Mouse (Mus musculus) MEL (cell line): Measurements from ENCODE around the gene Rabggtb. TPM values are rescaled to one million over a fixed set of nuclear protein-coding genes. Genes with fewer than 3 reads are reported as not detected.

Experiments
- DNase-seq: peaks from one replicate; pipeline ENCODE4 v3.0.0; 2011; ENCODE audit warnings: low read depth, low spot score
- H3K27ac ChIP-seq: 2 replicates; pipeline ENCODE4 v1.5.1; 2012; ENCODE audit warnings: low read depth, mild to moderate bottlenecking, control low read depth, low read length, moderate library complexity; ENCODE audit not compliant: control insufficient read depth
- H3K27me3 ChIP-seq, 2 experiments: fragments of 150-350 bp in 1 of 2; sonication (generic) in 1 of 2; 2 replicates each; pipeline ENCODE4 v1.6.1; 2012; ENCODE audit warnings: low read length in 2 of 2, mild to moderate bottlenecking in 2 of 2, improper control_type of control experiment in 1 of 2, moderate library complexity in 1 of 2; ENCODE audit not compliant: insufficient read depth in 2 of 2, control insufficient read depth in 1 of 2
- H3K36me3 ChIP-seq, 2 experiments: 2 replicates each; pipeline ENCODE4 v1.6.1; 2012 to 2014; ENCODE audit warnings: low read length in 2 of 2, improper control_type of control experiment in 1 of 2, inconsistent platforms in 1 of 2, mild to moderate bottlenecking in 1 of 2; ENCODE audit not compliant: insufficient read depth in 2 of 2, control insufficient read depth in 1 of 2
- H3K4me1 ChIP-seq, 2 experiments: fragments of 150-350 bp in 1 of 2; sonication (generic) in 1 of 2; 2 replicates each; pipeline ENCODE4 v1.6.1; 2012; ENCODE audit warnings: low read length in 2 of 2, improper control_type of control experiment in 1 of 2, mild to moderate bottlenecking in 1 of 2; ENCODE audit not compliant: insufficient read depth in 2 of 2, control insufficient read depth in 1 of 2
- H3K4me3 ChIP-seq, 2 experiments: fragments of 150-350 bp in 1 of 2; sonication (generic) in 1 of 2; 2 replicates each; pipeline ENCODE4 v1.5.1; 2012; ENCODE audit warnings: low read depth in 2 of 2, low read length in 2 of 2, mild to moderate bottlenecking in 2 of 2, moderate library complexity in 2 of 2, control low read depth in 1 of 2, improper control_type of control experiment in 1 of 2; ENCODE audit not compliant: control insufficient read depth in 1 of 2, insufficient read depth in 1 of 2
- H3K79me2 ChIP-seq: 2 replicates; pipeline ENCODE4 v1.6.1; 2012; ENCODE audit warnings: mild to moderate bottlenecking, low read length, moderate library complexity; ENCODE audit not compliant: control insufficient read depth, poor library complexity, insufficient read depth
- H3K9ac ChIP-seq: 2 replicates; pipeline ENCODE4 v1.6.1; 2012; ENCODE audit warnings: low read depth, mild to moderate bottlenecking, control low read depth, low read length, moderate library complexity; ENCODE audit not compliant: control insufficient read depth, poor library complexity, severe bottlenecking
- H3K9me3 ChIP-seq: fragments of 150-350 bp; sonication (generic); replicated peaks from 2 replicates; pipeline ENCODE4 v1.6.1; 2012; ENCODE audit warnings: mild to moderate bottlenecking, low read length, improper control_type of control experiment, moderate library complexity; ENCODE audit not compliant: insufficient read depth
- ELF1 ChIP-seq: IDR thresholded peaks from 2 replicates; pipeline ENCODE4 v1.6.1; 2014; ENCODE audit warnings: low read depth, mild to moderate bottlenecking, inconsistent platforms, low read length, improper control_type of control experiment, moderate library complexity
- MAFK ChIP-seq: IDR thresholded peaks from 2 replicates; pipeline ENCODE4 v1.6.1; 2011; ENCODE audit warnings: low read depth, mild to moderate bottlenecking, low read length, improper control_type of control experiment, borderline replicate concordance
- MXI1 ChIP-seq: IDR thresholded peaks from 2 replicates; pipeline ENCODE4 v1.6.1; 2011; ENCODE audit warnings: mild to moderate bottlenecking, low read depth, low read length, improper control_type of control experiment
- NRF1 ChIP-seq: IDR thresholded peaks from 2 replicates; pipeline ENCODE4 v1.6.1; 2014; ENCODE audit warnings: low read depth, mild to moderate bottlenecking, inconsistent platforms, low read length, improper control_type of control experiment, moderate library complexity; ENCODE audit not compliant: poor library complexity, insufficient read depth, severe bottlenecking
- POLR2A ChIP-seq, 2 experiments: IDR thresholded peaks; 2 replicates each; pipeline ENCODE4 v1.6.1; 2011 to 2012; ENCODE audit warnings: low read length in 2 of 2, mild to moderate bottlenecking in 2 of 2, control low read depth in 1 of 2, improper control_type of control experiment in 1 of 2, low read depth in 1 of 2, moderate library complexity in 1 of 2; ENCODE audit not compliant: control insufficient read depth in 1 of 2, insufficient read depth in 1 of 2, poor library complexity in 1 of 2
- POLR2AphosphoS5 ChIP-seq: IDR thresholded peaks from 2 replicates; pipeline ENCODE4 v1.6.1; 2012; ENCODE audit warnings: low read depth, borderline replicate concordance, mild to moderate bottlenecking, inconsistent platforms, low read length, moderate library complexity, mixed read lengths
- RAD21 ChIP-seq: IDR thresholded peaks from 2 replicates; pipeline ENCODE4 v1.6.1; 2011; ENCODE audit warnings: mild to moderate bottlenecking, low read depth, low read length, improper control_type of control experiment
- RCOR1 ChIP-seq: IDR thresholded peaks from 2 replicates; pipeline ENCODE4 v1.6.1; 2012; ENCODE audit warnings: low read depth, mild to moderate bottlenecking, inconsistent platforms, low read length, improper control_type of control experiment
- TAL1 ChIP-seq: IDR thresholded peaks from 2 replicates; pipeline ENCODE4 v1.6.1; 2012; ENCODE audit warnings: mild to moderate bottlenecking, inconsistent platforms, low read length, moderate library complexity, mixed read lengths
- ZMIZ1 ChIP-seq: IDR thresholded peaks from 2 replicates; pipeline ENCODE4 v1.6.1; 2012; ENCODE audit warnings: low read depth, mild to moderate bottlenecking, inconsistent platforms, low read length, improper control_type of control experiment, moderate library complexity
- polyA plus RNA-seq, 2 experiments: library from polyadenylated mRNA; stranded (reverse) in 1 of 2; unstranded in 1 of 2; fragments of >175 nt in 1 of 2; fragments of >200 nt in 1 of 2; gene quantifications; 2 replicates each; pipeline versions ENCODE4 v1.2.1 to v1.2.4; 2012; ENCODE audit warnings: low replicate concordance in 2 of 2, low read depth in 1 of 2; ENCODE audit not compliant: insufficient read length in 2 of 2, insufficient read depth in 1 of 2, missing spikeins in 1 of 2
- total RNA-seq: library from RNA; depleted of rRNA; stranded (reverse); fragments of 300-350 nt; gene quantifications from 2 replicates; pipeline ENCODE4 v1.2.3, GENCODE M21; 2012

Rabggtb gene
- total and polyA plus RNA-seq, 3 experiments: 146 to 175 TPM; not detected in 1

GRCm38 (mm10) chr3:153910489-153910888 lies 2.3 kb downstream of the Rabggtb start:
- Histone ChIP-seq H3K9ac (peak overlapping the region; percentile 91), H3K4me3 (peak overlapping the region; percentile 68 to 88), H3K79me2 (peaks cover 56% of the 10 kb centered on the region), H3K36me3 (peaks cover 43 to 45% of the 10 kb centered on the region in 2 experiments), H3K27me3 (no peaks in the 10 kb centered on the region), H3K4me1 (peaks cover 2 to 8% of the 10 kb centered on the region in 2 experiments; a peak in 2 of 4 replicates), H3K9me3 (no peaks in the 10 kb centered on the region), H3K27ac (peak overlapping the region; percentile 93)
- TF ChIP-seq ELF1 (no peak), POLR2A (IDR thresholded peaks at IDR 0.05; ENCODE audit: control insufficient read depth in 1 of 2, insufficient read depth in 1 of 2, low read depth in 1 of 2, low read length in 2 of 2, poor library complexity in 1 of 2) (peak in 1 of 2 experiments; percentile 34; a peak in 1 of 4 replicates), ZMIZ1 (no peak), MAFK (no peak), POLR2AphosphoS5 (peak; percentile 13; the same call in 1 of the 2 replicates), TAL1 (no peak), RAD21 (no peak), MXI1 (no peak)
- no peak for DNase-seq

GRCm38 (mm10) chr3:153908919-153909318 lies 3.9 kb downstream of the Rabggtb start:
- Histone ChIP-seq H3K9ac (peak overlapping the region; percentile 91), H3K9me3 (no peaks in the 10 kb centered on the region), H3K27ac (peak overlapping the region; percentile 93), H3K4me1 (peaks cover 0 to 1% of the 10 kb centered on the region in 2 experiments; a peak in 1 of 4 replicates), H3K79me2 (peaks cover 56% of the 10 kb centered on the region), H3K27me3 (no peaks in the 10 kb centered on the region), H3K36me3 (peaks cover 37 to 43% of the 10 kb centered on the region in 2 experiments), H3K4me3 (peak overlapping the region; percentile 68 to 88)
- peak; percentile 47 for DNase-seq
- TF ChIP-seq NRF1: no peak
- TF ChIP-seq POLR2A (IDR thresholded peaks at IDR 0.05; ENCODE audit: control insufficient read depth in 1 of 2, insufficient read depth in 1 of 2, low read depth in 1 of 2, low read length in 2 of 2, poor library complexity in 1 of 2): peak; percentile 25 to 63; a peak in 2 of 4 replicates
- TF ChIP-seq POLR2AphosphoS5: 0 out of 2 replicates have a peak, but pooled peaks have one; percentile 38

- Histone ChIP-seq H3K27ac (peak within 1 kb of the TSS; percentile 29), H3K27me3 (no peaks in the 10 kb centered on the region), H3K9me3 (no peaks in the 10 kb centered on the region), H3K9ac (peak within 1 kb of the TSS; percentile 43), H3K4me3 (peak within 1 kb of the TSS in 1 of 2 experiments; percentile 30; a peak in 2 of 4 replicates), H3K79me2 (peaks cover 39% of the 10 kb centered on the region), H3K36me3 (peaks cover 35 to 37% of the 10 kb centered on the region in 2 experiments), H3K4me1 (no peaks in the 10 kb centered on the region)
- peak; percentile 74 for DNase-seq
- peak; percentile 11; the same call in 1 of the 2 replicates for TF ChIP-seq POLR2AphosphoS5
- TF ChIP-seq RCOR1: no peak
- TF ChIP-seq POLR2A (IDR thresholded peaks at IDR 0.05; ENCODE audit: control insufficient read depth in 1 of 2, insufficient read depth in 1 of 2, low read depth in 1 of 2, low read length in 2 of 2, poor library complexity in 1 of 2): peak in 1 of 2 experiments; percentile 53; a peak in 2 of 4 replicates
Observed at GRCm38 (mm10) chr3:153906136-153906871, 6.5 kb downstream of the Rabggtb start, which contains the start of gene Msh4. Gene Msh4 (minus strand): TSS chr3:153906138.
